Mouse (Mus musculus) lung, postnatal 25 days (tissue): ENCODE measurements around the gene Cacng3.

ENCODE experiments used
- DNase-seq: peaks from one replicate; pipeline ENCODE4 v3.0.0; 2022; ENCODE audit warnings: low spot score

Gene Cacng3

GRCm38 (mm10) chr7:122723358-122723876 lies 53.1 kb downstream of the Cacng3 start:
- no peak for DNase-seq

GRCm38 (mm10) chr7:122726376-122726775 lies 56.1 kb downstream of the Cacng3 start:
- no peak for DNase-seq

GRCm38 (mm10) chr7:122728186-122728585 lies 57.9 kb downstream of the Cacng3 start:
- no peak for DNase-seq

- no peak for DNase-seq
Observed at GRCm38 (mm10) chr7:122728846-122729245, 58.6 kb downstream of the Cacng3 start.

- no peak for DNase-seq
Observed at GRCm38 (mm10) chr7:122735323-122735722, 65.0 kb downstream of the Cacng3 start.

- DNase-seq = no peak
Observed at GRCm38 (mm10) chr7:122738541-122738940, 68.2 kb downstream of the Cacng3 start.

- DNase-seq = no peak
Observed at GRCm38 (mm10) chr7:122740663-122741062, 70.4 kb downstream of the Cacng3 start.

- DNase-seq = no peak
Observed at GRCm38 (mm10) chr7:122755920-122756603, 85.8 kb downstream of the Cacng3 start.

GRCm38 (mm10) chr7:122758645-122759044 lies 88.4 kb downstream of the Cacng3 start:
- no peak for DNase-seq

- no peak for DNase-seq
Observed at GRCm38 (mm10) chr7:122764506-122764905, 94.2 kb downstream of the Cacng3 start.

GRCm38 (mm10) chr7:122768292-122769020 lies 98.2 kb downstream of the Cacng3 start:
- no peak for DNase-seq

- no peak for DNase-seq
Observed at GRCm38 (mm10) chr7:122779601-122780000, 109.3 kb downstream of the Cacng3 start.

GRCm38 (mm10) chr7:122789929-122790328 lies 119.6 kb downstream of the Cacng3 start:
- no peak for DNase-seq

GRCm38 (mm10) chr7:122793655-122794346 lies 123.5 kb downstream of the Cacng3 start:
- no peak for DNase-seq

GRCm38 (mm10) chr7:122795140-122795539 lies 124.8 kb downstream of the Cacng3 start:
- DNase-seq = no peak

- DNase-seq = no peak
Observed at GRCm38 (mm10) chr7:122800821-122801220, 130.5 kb downstream of the Cacng3 start.

- DNase-seq = peak; percentile 11
Observed at GRCm38 (mm10) chr7:122803839-122804496, 133.7 kb downstream of the Cacng3 start.

GRCm38 (mm10) chr7:122806531-122806930 lies 136.2 kb downstream of the Cacng3 start:
- DNase-seq = no peak

- DNase-seq = peak; percentile 24
Observed at GRCm38 (mm10) chr7:122813724-122814123, 143.4 kb downstream of the Cacng3 start.

GRCm38 (mm10) chr7:122817565-122817964 lies 147.3 kb downstream of the Cacng3 start:
- DNase-seq = no peak
